Mouse (Mus musculus): ENCODE measurements around the gene Plekhh3. TPM values are rescaled to one million over a fixed set of nuclear protein-coding genes. Genes with fewer than 3 reads are reported as not detected.

The Plekhh3 gene
- polyA plus RNA-seq, 1 experiment from 2014 or later = 3.7 TPM

DNA sequence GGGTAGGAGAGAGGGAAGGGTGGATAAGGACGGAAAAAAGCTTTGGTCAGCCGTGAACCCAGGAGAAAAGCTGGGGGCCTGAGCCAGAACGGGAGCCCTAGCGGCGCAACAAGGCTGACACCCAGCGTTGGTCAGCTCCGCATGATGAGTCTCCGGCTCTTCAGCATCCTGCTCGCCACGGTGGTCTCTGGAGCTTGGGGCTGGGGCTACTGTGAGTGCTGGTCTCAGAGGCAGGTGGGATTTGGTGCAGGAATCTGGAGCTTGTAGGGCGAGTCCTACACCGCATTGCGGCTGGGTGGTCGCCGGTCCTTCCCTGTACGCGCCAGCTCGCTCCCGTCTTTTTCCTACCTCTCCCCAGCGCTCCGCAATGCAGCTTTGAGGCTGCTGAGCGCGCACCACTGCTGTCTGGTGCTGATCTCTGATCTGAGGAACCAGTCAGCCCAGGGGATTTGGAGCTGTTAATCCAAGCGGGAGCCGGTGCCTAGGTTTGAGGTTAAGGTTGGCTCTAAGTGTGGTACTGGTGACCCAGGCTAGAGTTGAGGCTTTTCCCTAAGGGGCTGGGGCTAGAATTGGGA is 5.1 kb upstream of the Plekhh3 start:
- Histone ChIP-seq H3K9me3 (replicated peaks; ENCODE audit: control insufficient read depth, low read length) (no peaks in the 10 kb centered on the region), H3K4me2 (ENCODE audit: low read depth, low read length) (peak overlapping the region; percentile 50), H3K27me3 (ENCODE audit: control insufficient read depth, insufficient read depth, low read length) (peaks cover 45% of the 10 kb centered on the region), H3K9ac (replicated peaks; ENCODE audit: low read length) (no peak overlapping the region), H3K4me3 (ENCODE audit: low read depth, low read length) (peak overlapping the region; percentile 26), H3K27ac (replicated peaks; ENCODE audit: low read depth, low read length) (no peak overlapping the region), H3K4me1 (ENCODE audit: control insufficient read depth, insufficient read depth, low read length) (peaks cover 8% of the 10 kb centered on the region), H3K36me3 (replicated peaks; ENCODE audit: control insufficient read depth, insufficient read depth, low read depth, low read length) (no peaks in the 10 kb centered on the region)
- no peak for ATAC-seq (replicated peaks; ENCODE audit: insufficient number of reproducible peaks, low FRiP score, low TSS enrichment, low read depth)
- WGBS = under 1% methylated on average over 25 of the region's 25 CpGs
- DNase-seq (ENCODE audit: low spot score) = peak; percentile 46

DNA sequence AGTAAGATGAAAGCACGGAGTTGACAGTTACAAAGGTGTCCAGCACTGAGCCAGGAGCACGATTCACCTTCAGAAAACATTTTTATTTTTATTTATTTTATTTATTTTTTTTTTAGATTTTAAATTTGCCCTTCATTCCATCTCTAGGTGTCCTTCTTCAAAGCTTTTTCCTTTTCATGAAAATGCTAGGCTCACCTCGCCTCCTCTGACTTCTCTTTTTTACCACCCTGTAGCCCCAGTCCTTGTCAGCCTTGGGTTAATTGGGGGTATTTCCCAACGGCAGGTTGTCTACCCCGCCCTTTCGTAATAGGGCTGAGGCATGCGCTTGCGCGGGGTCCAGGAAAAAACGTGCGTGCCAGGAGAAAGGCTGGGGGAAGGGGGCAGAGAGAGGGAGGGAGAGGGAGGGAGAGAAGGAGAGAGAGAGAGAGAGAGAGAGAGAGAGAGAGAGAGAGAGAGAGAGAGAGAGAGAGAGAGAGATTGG is 4.5 kb upstream of the Plekhh3 start:
- Histone ChIP-seq H3K4me2 (ENCODE audit: low read depth, low read length) (peak overlapping the region; percentile 50), H3K27me3 (ENCODE audit: control insufficient read depth, insufficient read depth, low read length) (peaks cover 45% of the 10 kb centered on the region), H3K27ac (replicated peaks; ENCODE audit: low read depth, low read length) (no peak overlapping the region), H3K9ac (replicated peaks; ENCODE audit: low read length) (no peak overlapping the region), H3K4me3 (ENCODE audit: low read depth, low read length) (peak overlapping the region; percentile 26), H3K4me1 (ENCODE audit: control insufficient read depth, insufficient read depth, low read length) (peaks cover 9% of the 10 kb centered on the region), H3K9me3 (replicated peaks; ENCODE audit: control insufficient read depth, low read length) (no peaks in the 10 kb centered on the region), H3K36me3 (replicated peaks; ENCODE audit: control insufficient read depth, insufficient read depth, low read depth, low read length) (no peaks in the 10 kb centered on the region)
- ATAC-seq (replicated peaks; ENCODE audit: insufficient number of reproducible peaks, low FRiP score, low TSS enrichment, low read depth) (no peak), DNase-seq (ENCODE audit: low spot score) (no peak)
- 11% methylated on average over 11 of the region's 11 CpGs for WGBS

DNA sequence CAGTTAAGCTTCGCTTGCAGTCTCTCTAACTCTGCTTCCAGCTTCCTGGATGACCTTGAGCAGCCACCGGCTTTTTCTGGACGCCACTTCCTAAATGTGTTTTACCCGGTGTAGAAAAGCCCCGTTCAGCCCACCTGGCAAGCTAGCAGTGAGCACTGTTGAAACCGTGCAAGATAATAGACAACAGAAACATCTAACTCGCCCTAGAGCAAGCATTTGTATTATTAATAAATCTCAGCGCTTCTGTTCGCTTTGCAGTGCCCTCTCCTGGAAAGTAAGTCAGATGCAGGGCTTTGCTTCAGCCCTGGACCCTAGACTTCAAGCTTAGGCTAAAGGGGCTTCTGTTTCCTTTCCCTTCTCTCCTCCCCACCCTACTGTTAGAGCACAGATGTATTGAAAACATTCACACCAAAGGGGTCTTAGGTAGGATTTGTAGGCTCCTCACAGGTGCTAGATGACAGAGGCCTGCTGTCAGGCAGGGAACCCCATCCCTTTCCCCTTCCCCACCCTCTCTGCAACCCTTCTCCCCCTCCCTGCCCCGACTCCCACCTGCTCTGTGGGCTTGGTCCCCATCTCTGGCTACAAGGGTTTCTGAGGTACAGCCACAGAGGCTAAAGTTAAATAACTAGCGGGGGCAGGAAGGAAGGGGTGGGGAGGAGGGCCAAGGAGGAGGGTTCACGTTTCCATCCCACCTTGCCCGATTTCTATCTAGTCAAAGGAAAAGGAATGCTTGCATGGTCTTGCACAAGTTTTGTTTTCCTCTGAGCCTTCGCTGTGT is 3.9 kb upstream of the Plekhh3 start, which contains the start of gene Ccr10:
Gene Ccr10 (minus strand): TSS at position 593 of the 778 bp plus-strand sequence.
- Histone ChIP-seq H3K4me3 (ENCODE audit: low read depth, low read length) (peak within 1 kb of the TSS; percentile 26), H3K4me2 (ENCODE audit: low read depth, low read length) (peak within 1 kb of the TSS; percentile 69), H3K9me3 (replicated peaks; ENCODE audit: control insufficient read depth, low read length) (no peaks in the 10 kb centered on the region), H3K27me3 (ENCODE audit: control insufficient read depth, insufficient read depth, low read length) (peaks cover 51% of the 10 kb centered on the region), H3K4me1 (ENCODE audit: control insufficient read depth, insufficient read depth, low read length) (peaks cover 15% of the 10 kb centered on the region), H3K27ac (replicated peaks; ENCODE audit: low read depth, low read length) (no peak within 1 kb of the TSS), H3K9ac (replicated peaks; ENCODE audit: low read length) (peak within 1 kb of the TSS; percentile 38), H3K36me3 (replicated peaks; ENCODE audit: control insufficient read depth, insufficient read depth, low read depth, low read length) (no peaks in the 10 kb centered on the region)
- ATAC-seq (replicated peaks; ENCODE audit: insufficient number of reproducible peaks, low FRiP score, low TSS enrichment, low read depth) (no peak), DNase-seq (ENCODE audit: low spot score) (peak; percentile 59)
- WGBS = 24% methylated on average over 14 of the region's 14 CpGs

DNA sequence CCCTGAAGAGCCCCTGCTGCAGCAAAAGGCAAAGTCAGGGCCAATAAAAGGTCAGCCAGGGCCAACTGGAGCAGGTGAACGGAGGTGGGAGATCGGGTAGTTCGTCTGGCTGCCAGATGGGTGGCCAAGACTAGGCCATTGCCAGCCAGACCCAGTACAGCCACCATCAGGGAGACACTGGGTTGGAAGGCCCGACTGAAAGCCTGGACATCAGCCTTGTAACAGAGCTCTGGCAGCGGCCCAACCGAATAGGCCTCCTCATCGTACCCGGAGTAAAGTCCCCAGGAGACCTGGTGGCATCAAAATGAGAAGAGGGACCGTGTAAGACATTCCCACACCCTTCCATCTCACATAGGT is 3.2 kb upstream of the Plekhh3 start:
- peak overlapping the region; percentile 11; the same call in 1 of the 2 replicates for H3K4me3 ChIP-seq (ENCODE audit: low read depth, low read length)
- H3K4me2 ChIP-seq (ENCODE audit: low read depth, low read length) = peak overlapping the region; percentile 69
- no peak overlapping the region for H3K27ac ChIP-seq (replicated peaks; ENCODE audit: low read depth, low read length)
- 26% methylated on average over 9 of the region's 9 CpGs for whole genome bisulfite sequencing
- ATAC-seq (replicated peaks; ENCODE audit: insufficient number of reproducible peaks, low FRiP score, low TSS enrichment, low read depth) = no peak
- no peaks in the 10 kb centered on the region for H3K9me3 ChIP-seq (replicated peaks; ENCODE audit: control insufficient read depth, low read length)
- H3K4me1 ChIP-seq (ENCODE audit: control insufficient read depth, insufficient read depth, low read length) = peaks cover 18% of the 10 kb centered on the region
- H3K9ac ChIP-seq (replicated peaks; ENCODE audit: low read length) = peak overlapping the region; percentile 38
- no peaks in the 10 kb centered on the region for H3K36me3 ChIP-seq (replicated peaks; ENCODE audit: control insufficient read depth, insufficient read depth, low read depth, low read length)
- peaks cover 54% of the 10 kb centered on the region for H3K27me3 ChIP-seq (ENCODE audit: control insufficient read depth, insufficient read depth, low read length)
- no peak for DNase-seq (ENCODE audit: low spot score)

- H3K36me3 ChIP-seq (replicated peaks; ENCODE audit: control insufficient read depth, insufficient read depth, low read depth, low read length) = no peaks in the 10 kb centered on the region
- ATAC-seq (replicated peaks; ENCODE audit: insufficient number of reproducible peaks, low FRiP score, low TSS enrichment, low read depth) (peak; percentile 65), DNase-seq (ENCODE audit: low spot score) (peak; percentile 90)
- H3K4me2 ChIP-seq (ENCODE audit: low read depth, low read length) = peak overlapping the region; percentile 69
- peaks cover 58% of the 10 kb centered on the region for H3K27me3 ChIP-seq (ENCODE audit: control insufficient read depth, insufficient read depth, low read length)
- H3K4me3 ChIP-seq (ENCODE audit: low read depth, low read length) = peak overlapping the region; percentile 11
- H3K9me3 ChIP-seq (replicated peaks; ENCODE audit: control insufficient read depth, low read length) = no peaks in the 10 kb centered on the region
- WGBS = under 1% methylated on average over 61 of the region's 61 CpGs
- peaks cover 18% of the 10 kb centered on the region for H3K4me1 ChIP-seq (ENCODE audit: control insufficient read depth, insufficient read depth, low read length)
- no peak overlapping the region for H3K27ac ChIP-seq (replicated peaks; ENCODE audit: low read depth, low read length)
- H3K9ac ChIP-seq (replicated peaks; ENCODE audit: low read length) = peak overlapping the region; percentile 38
These were observed 2.7 kb upstream of the Plekhh3 start for GRCm38 (mm10) chr11:101173631-101174388.

DNA sequence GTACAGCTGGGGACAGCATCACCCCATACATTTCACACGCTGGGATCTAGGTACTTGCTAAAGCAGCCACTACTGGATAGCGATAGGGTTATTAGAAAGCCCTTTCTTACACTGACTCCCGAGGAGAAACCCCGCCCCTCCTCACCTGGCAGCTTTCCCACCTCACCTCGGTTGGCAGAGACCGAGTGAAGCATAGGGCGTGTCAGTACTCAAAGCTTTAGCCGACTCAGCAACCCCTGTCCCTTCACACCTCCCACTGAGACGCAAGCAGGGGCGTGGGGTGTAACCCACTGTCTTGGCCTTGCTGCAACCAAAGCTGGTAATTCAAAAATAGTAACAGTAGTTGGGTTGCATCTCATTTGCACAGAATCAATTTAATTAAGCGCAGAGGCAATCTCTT is 2.0 kb upstream of the Plekhh3 start:
- Histone ChIP-seq H3K9me3 (replicated peaks; ENCODE audit: control insufficient read depth, low read length) (no peaks in the 10 kb centered on the region), H3K27me3 (ENCODE audit: control insufficient read depth, insufficient read depth, low read length) (peaks cover 62% of the 10 kb centered on the region), H3K36me3 (replicated peaks; ENCODE audit: control insufficient read depth, insufficient read depth, low read depth, low read length) (no peaks in the 10 kb centered on the region), H3K4me2 (ENCODE audit: low read depth, low read length) (no peak overlapping the region), H3K4me1 (ENCODE audit: control insufficient read depth, insufficient read depth, low read length) (peaks cover 18% of the 10 kb centered on the region), H3K9ac (replicated peaks; ENCODE audit: low read length) (no peak overlapping the region), H3K4me3 (ENCODE audit: low read depth, low read length) (no peak overlapping the region), H3K27ac (replicated peaks; ENCODE audit: low read depth, low read length) (no peak overlapping the region)
- DNase-seq (ENCODE audit: low spot score) (no peak), ATAC-seq (replicated peaks; ENCODE audit: insufficient number of reproducible peaks, low FRiP score, low TSS enrichment, low read depth) (no peak)
- WGBS = 4% methylated on average over 11 of the region's 11 CpGs

GRCm38 (mm10) chr11:101172434-101172815 is 1.3 kb upstream of the Plekhh3 start:
- Histone ChIP-seq H3K4me1 (ENCODE audit: control insufficient read depth, insufficient read depth, low read length) (peaks cover 18% of the 10 kb centered on the region), H3K27me3 (ENCODE audit: control insufficient read depth, insufficient read depth, low read length) (peaks cover 66% of the 10 kb centered on the region), H3K4me2 (ENCODE audit: low read depth, low read length) (peak overlapping the region; percentile 81), H3K27ac (replicated peaks; ENCODE audit: low read depth, low read length) (no peak overlapping the region), H3K4me3 (ENCODE audit: low read depth, low read length) (peak overlapping the region; percentile 42), H3K9me3 (replicated peaks; ENCODE audit: control insufficient read depth, low read length) (no peaks in the 10 kb centered on the region), H3K36me3 (replicated peaks; ENCODE audit: control insufficient read depth, insufficient read depth, low read depth, low read length) (no peaks in the 10 kb centered on the region), H3K9ac (replicated peaks; ENCODE audit: low read length) (peak overlapping the region; percentile 44)
- no peak for ATAC-seq (replicated peaks; ENCODE audit: insufficient number of reproducible peaks, low FRiP score, low TSS enrichment, low read depth)
- 11% methylated on average over 5 of the region's 5 CpGs for whole genome bisulfite sequencing
- no peak for DNase-seq (ENCODE audit: low spot score)

Measured in embryonic facial prominence, embryonic 11.5 days (tissue).